Mouse (Mus musculus) hindbrain, embryonic 16.5 days (tissue): ENCODE results near the gene Olfr622. TPM values are rescaled to one million over a fixed set of nuclear protein-coding genes. Genes with fewer than 3 reads are reported as not detected.

Experiments used
- polyA plus RNA-seq: library from polyadenylated mRNA; unstranded; fragments of >200 nt; fragmentation: Nextera tagmentation; extraction: Ambion mirVana; gene quantifications from 2 replicates; pipeline ENCODE4 v1.2.1, GENCODE M21; 2015

The Olfr622 gene
- polyA plus RNA-seq, 1 experiment from 2014 or later = not detected

Other genes with a start within 250 kb of the Olfr622 start
- not detected in 2 replicates for gene Usp17lc, start 227.6 kb downstream of the Olfr622 start, polyA plus RNA-seq
- not detected in 2 replicates for gene Olfr605, start 197.3 kb downstream of the Olfr622 start, polyA plus RNA-seq
- gene Olfr606, start 193.7 kb downstream of the Olfr622 start, polyA plus RNA-seq = not detected in 2 replicates
- gene Olfr607, start 178.6 kb downstream of the Olfr622 start, polyA plus RNA-seq = not detected in 2 replicates
- not detected in 2 replicates for gene Olfr608, start 172.8 kb downstream of the Olfr622 start, polyA plus RNA-seq
- gene Olfr609, start 144.6 kb downstream of the Olfr622 start, polyA plus RNA-seq = not detected in 2 replicates
- gene Olfr610, start 130.6 kb downstream of the Olfr622 start, polyA plus RNA-seq = not detected in 2 replicates
- not detected in 2 replicates for gene Olfr611, start 121.9 kb downstream of the Olfr622 start, polyA plus RNA-seq
- gene Olfr612, start 100.0 kb downstream of the Olfr622 start, polyA plus RNA-seq = not detected in 2 replicates
- gene Olfr613, start 94.6 kb downstream of the Olfr622 start, polyA plus RNA-seq = not detected in 2 replicates
- not detected in 2 replicates for gene Olfr615, start 86.6 kb downstream of the Olfr622 start, polyA plus RNA-seq
- not detected in 2 replicates for gene Olfr616, start 73.6 kb downstream of the Olfr622 start, polyA plus RNA-seq
- not detected in 2 replicates for gene Olfr617, start 69.6 kb downstream of the Olfr622 start, polyA plus RNA-seq
- 0.16 TPM in 1 of 2 replicates, not detected in the other for gene Olfr618, start 52.6 kb downstream of the Olfr622 start, polyA plus RNA-seq
- not detected in 2 replicates for gene Olfr619, start 42.1 kb downstream of the Olfr622 start, polyA plus RNA-seq
- not detected in 2 replicates for gene Olfr620, start 30.2 kb downstream of the Olfr622 start, polyA plus RNA-seq
- gene Olfr623, start 21.0 kb upstream of the Olfr622 start, polyA plus RNA-seq = not detected in 2 replicates
- not detected in 2 replicates for gene Olfr624, start 28.5 kb upstream of the Olfr622 start, polyA plus RNA-seq
- not detected in 2 replicates for gene Olfr625-ps1, start 40.0 kb upstream of the Olfr622 start, polyA plus RNA-seq
- not detected in 2 replicates for gene Olfr243, start 72.0 kb upstream of the Olfr622 start, polyA plus RNA-seq
- gene Olfr628, start 87.7 kb upstream of the Olfr622 start, polyA plus RNA-seq = not detected in 2 replicates
- gene Olfr629, start 102.2 kb upstream of the Olfr622 start, polyA plus RNA-seq = not detected in 2 replicates
- not detected in 2 replicates for gene Olfr630, start 114.6 kb upstream of the Olfr622 start, polyA plus RNA-seq
- gene Olfr69, start 128.9 kb upstream of the Olfr622 start, polyA plus RNA-seq = not detected in 2 replicates
- not detected in 2 replicates for gene Olfr68, start 137.0 kb upstream of the Olfr622 start, polyA plus RNA-seq
- not detected in 2 replicates for gene Olfr67, start 149.1 kb upstream of the Olfr622 start, polyA plus RNA-seq
- gene Hbb-bt, start 171.3 kb upstream of the Olfr622 start, polyA plus RNA-seq = 1,299 and 1,681 TPM in 2 replicates
- gene Hbb-bs, start 185.4 kb upstream of the Olfr622 start, polyA plus RNA-seq = 4,904 and 5,594 TPM in 2 replicates
- gene Hbb-bh2, start 197.8 kb upstream of the Olfr622 start, polyA plus RNA-seq = not detected in 2 replicates
- 0.37 TPM in 1 of 2 replicates, not detected in the other for gene Hbb-bh1, start 200.5 kb upstream of the Olfr622 start, polyA plus RNA-seq
- gene Hbb-y, start 210.5 kb upstream of the Olfr622 start, polyA plus RNA-seq = 13.4 and 35.4 TPM in 2 replicates
- gene Olfr66, start 243.6 kb upstream of the Olfr622 start, polyA plus RNA-seq = not detected in 2 replicates